Mouse (Mus musculus): ENCODE results near the gene Rcbtb1.

- TF ChIP-seq CTCF (conservative IDR thresholded peaks at IDR 0.05; ENCODE audit: low read length) (no peak), POU5F1 (IDR thresholded peaks at IDR 0.05; ENCODE audit: borderline replicate concordance, low read length) (no peak), NANOG (IDR thresholded peaks at IDR 0.05; ENCODE audit: borderline replicate concordance, low read length) (no peak)
Observed at GRCm38 (mm10) chr14:59233635-59234034, 32.6 kb downstream of the Rcbtb1 start.
